ENCODE assay signal across 17 mouse cellular contexts in the genomic region with DNA sequence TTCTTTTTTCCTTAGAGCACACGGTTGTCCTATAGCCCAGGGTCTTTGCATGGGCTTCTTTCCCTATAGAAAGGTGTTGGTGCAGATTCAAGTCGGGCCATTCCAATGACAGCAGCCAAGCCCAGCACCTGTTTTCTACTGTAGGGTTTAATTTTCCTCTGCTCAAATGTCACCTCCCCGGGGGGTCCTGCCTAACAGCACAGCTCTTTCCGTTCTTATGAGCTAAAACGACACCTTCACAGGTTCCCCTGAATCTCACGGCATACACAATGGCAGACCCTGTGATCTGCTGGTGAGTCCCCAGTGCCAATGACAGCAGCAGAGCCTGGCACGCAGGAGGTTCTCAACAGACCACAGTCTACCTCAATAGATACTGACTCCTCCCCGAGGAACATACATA. TPM values are rescaled to one million over a fixed set of nuclear protein-coding genes. Genes with fewer than 3 reads are reported as not detected.
"Had no signal": no experiment of that assay in that cellular context is flagged by ENCODE, and none has a peak within 500 bp of the region (broad histone marks: within the 10 kb centered on the region; RNA-seq: fewer than 3 reads in every experiment).

No protein-coding gene starts in this region.

- ATAC-seq: liver, postnatal 0 days; midbrain, embryonic 15.5 days had no signal

- H3K4me1 ChIP-seq: liver, embryonic 13.5 days; lung, embryonic 15.5 days; stomach, embryonic 15.5 days had no signal

- H3K36me3 ChIP-seq: limb, embryonic 12.5 days; liver, embryonic 13.5 days; lung, embryonic 15.5 days; midbrain, embryonic 15.5 days; stomach, embryonic 15.5 days had no signal

- H3K27ac ChIP-seq: layer of hippocampus, adult 2 months; limb, embryonic 12.5 days; liver, embryonic 13.5 days; lung, embryonic 15.5 days; macrophage; stomach, embryonic 15.5 days had no signal

- H3K9me3 ChIP-seq: limb, embryonic 12.5 days; liver, embryonic 13.5 days; lung, embryonic 15.5 days; midbrain, embryonic 15.5 days; stomach, embryonic 15.5 days had no signal

- H3K9ac ChIP-seq: limb, embryonic 12.5 days; liver, embryonic 13.5 days; liver, postnatal 0 days; lung, embryonic 15.5 days; midbrain, embryonic 15.5 days; stomach, embryonic 15.5 days had no signal

- H3K4me2 ChIP-seq: limb, embryonic 12.5 days; liver, embryonic 13.5 days; lung, embryonic 15.5 days; stomach, embryonic 15.5 days had no signal

- H3K27me3 ChIP-seq: lung, embryonic 15.5 days; midbrain, embryonic 15.5 days had no signal

- DNase-seq: kidney, postnatal 10 days; kidney, postnatal 4 days; liver; liver, embryonic 13.5 days; liver, postnatal 0 days; lung, postnatal 14 days; right cerebral cortex, postnatal 14 days; thymus, adult 2 months; thymus, postnatal 25 days had no signal

- H3K4me3 ChIP-seq: layer of hippocampus, adult 2 months; limb, embryonic 12.5 days; liver, embryonic 13.5 days; lung, embryonic 15.5 days; midbrain, embryonic 15.5 days; stomach, embryonic 15.5 days had no signal

RNA-seq across cellular contexts. Expression of gene Iqsec3, which starts 16.1 kb away (rescaled TPM):
- total RNA-seq: megakaryocyte-erythroid progenitor cell, adult 5-6 weeks had no signal
- polyA plus RNA-seq: liver, embryonic 13.5 days; liver, postnatal 0 days; macrophage; spleen, adult 2 months had no signal
